In genomic region chr7:127473705-127474104, GRCm38 (mm10) we compare ENCODE assay signal across 9 mouse cellular contexts. TPM values are rescaled to one million over a fixed set of nuclear protein-coding genes. Genes with fewer than 3 reads are reported as not detected.
DNase-seq lines count a peak whose midpoint lies in the region; ATAC-seq and TF ChIP-seq lines count a peak whose summit lies in the region.
"Had no signal": no experiment of that assay in that cellular context is flagged by ENCODE, and none has a peak within 500 bp of the region (broad histone marks: within the 10 kb centered on the region; RNA-seq: fewer than 3 reads in every experiment).

No protein-coding gene starts in this region.

- peak; percentile 29 for DNase-seq in hindbrain, embryonic 11.5 days (ENCODE audit: low spot score)
- DNase-seq in hindbrain, embryonic 10.5 days (ENCODE audit: low spot score), result no peak
- DNase-seq in midbrain, embryonic 10.5 days (ENCODE audit: low spot score), result no peak
- peak; percentile 56 for DNase-seq in R1 (ENCODE audit: low read depth, low spot score)
- DNase-seq in stomach, postnatal 0 days (ENCODE audit: low spot score), result no peak
- DNase-seq in urinary bladder, postnatal 36 days (ENCODE audit: low spot score in 2 of 2), result no peak
- DNase-seq in urinary bladder, postnatal 10 days (ENCODE audit: low spot score), result no peak
- DNase-seq: gastrocnemius, postnatal 25 days had no signal

- H3K9me3 ChIP-seq in hindbrain, embryonic 11.5 days (ENCODE audit: control insufficient read depth, low read length), result no peaks in the 10 kb centered on the region
- H3K9me3 ChIP-seq in hindbrain, embryonic 10.5 days, result no peaks in the 10 kb centered on the region
- H3K9me3 ChIP-seq in midbrain, embryonic 10.5 days (replicated peaks), result no peaks in the 10 kb centered on the region
- no peaks in the 10 kb centered on the region for H3K9me3 ChIP-seq in midbrain, embryonic 15.5 days
- no peaks in the 10 kb centered on the region for H3K9me3 ChIP-seq in stomach, postnatal 0 days (ENCODE audit: control insufficient read depth, low read length)

- no peak for ATAC-seq in hindbrain, embryonic 11.5 days (ENCODE audit: low FRiP score)
- no peak for ATAC-seq in midbrain, embryonic 15.5 days (replicated peaks)
- ATAC-seq in stomach, postnatal 0 days (ENCODE audit: low FRiP score, low TSS enrichment), result no peak

- no peak overlapping the region for H3K4me3 ChIP-seq in hindbrain, embryonic 11.5 days (ENCODE audit: low read depth, low read length)
- H3K4me3 ChIP-seq in hindbrain, embryonic 10.5 days, result no peak overlapping the region
- peak overlapping the region; percentile 16; the same call in 1 of the 2 replicates for H3K4me3 ChIP-seq in midbrain, embryonic 10.5 days
- no peak overlapping the region for H3K4me3 ChIP-seq in midbrain, embryonic 15.5 days
- no peak overlapping the region for H3K4me3 ChIP-seq in stomach, postnatal 0 days (ENCODE audit: low read depth, low read length)

- WGBS in hindbrain, embryonic 11.5 days, result 89% methylated on average over 5 of the region's 5 CpGs
- WGBS in hindbrain, embryonic 10.5 days, result 85% methylated on average over 5 of the region's 5 CpGs
- WGBS in midbrain, embryonic 10.5 days, result 80% methylated on average over 5 of the region's 5 CpGs
- 72% methylated on average over 5 of the region's 5 CpGs for WGBS in midbrain, embryonic 15.5 days
- WGBS in stomach, postnatal 0 days, result 89% methylated on average over 5 of the region's 5 CpGs

- H3K4me1 ChIP-seq in hindbrain, embryonic 11.5 days (replicated peaks; ENCODE audit: control insufficient read depth, insufficient read depth, low read length), result no peaks in the 10 kb centered on the region; the same call in 1 of the 2 replicates
- H3K4me1 ChIP-seq in hindbrain, embryonic 10.5 days (replicated peaks), result peaks cover 47% of the 10 kb centered on the region
- peaks cover 41% of the 10 kb centered on the region for H3K4me1 ChIP-seq in midbrain, embryonic 10.5 days
- H3K4me1 ChIP-seq in midbrain, embryonic 15.5 days, result peaks cover 29% of the 10 kb centered on the region
- no peaks in the 10 kb centered on the region for H3K4me1 ChIP-seq in stomach, postnatal 0 days (replicated peaks; ENCODE audit: control insufficient read depth, insufficient read depth)

- peak; percentile 51 for TF ChIP-seq CTCF in stomach, postnatal 0 days (IDR thresholded peaks at IDR 0.05; ENCODE audit: low read depth)

- no peak overlapping the region for H3K9ac ChIP-seq in hindbrain, embryonic 11.5 days (ENCODE audit: low read depth, low read length)
- no peak overlapping the region for H3K9ac ChIP-seq in midbrain, embryonic 15.5 days
- no peak overlapping the region for H3K9ac ChIP-seq in stomach, postnatal 0 days (ENCODE audit: low read length)

- H3K27ac ChIP-seq in hindbrain, embryonic 11.5 days (ENCODE audit: low read depth, low read length), result no peak overlapping the region
- no peak overlapping the region for H3K27ac ChIP-seq in hindbrain, embryonic 10.5 days
- no peak overlapping the region for H3K27ac ChIP-seq in midbrain, embryonic 10.5 days (replicated peaks)
- H3K27ac ChIP-seq in midbrain, embryonic 15.5 days, result no peak overlapping the region; the same call in 1 of the 2 replicates
- H3K27ac ChIP-seq in stomach, postnatal 0 days (replicated peaks), result no peak overlapping the region

- no peak for TF ChIP-seq EP300 in stomach, postnatal 0 days (optimal IDR thresholded peaks at IDR 0.05)

- no peaks in the 10 kb centered on the region for H3K27me3 ChIP-seq in hindbrain, embryonic 11.5 days (ENCODE audit: control insufficient read depth, insufficient read depth, low read length)
- H3K27me3 ChIP-seq in hindbrain, embryonic 10.5 days (ENCODE audit: insufficient read depth, poor library complexity, severe bottlenecking), result no peaks in the 10 kb centered on the region
- H3K27me3 ChIP-seq in midbrain, embryonic 10.5 days (ENCODE audit: low read depth, poor library complexity, severe bottlenecking), result no peaks in the 10 kb centered on the region
- H3K27me3 ChIP-seq in midbrain, embryonic 15.5 days (replicated peaks), result no peaks in the 10 kb centered on the region
- no peaks in the 10 kb centered on the region for H3K27me3 ChIP-seq in stomach, postnatal 0 days (ENCODE audit: control insufficient read depth, insufficient read depth, low read length)

- H3K36me3 ChIP-seq in hindbrain, embryonic 11.5 days (ENCODE audit: control insufficient read depth, insufficient read depth, low read length), result peaks cover 22% of the 10 kb centered on the region
- H3K36me3 ChIP-seq in hindbrain, embryonic 10.5 days, result peaks cover 55% of the 10 kb centered on the region
- H3K36me3 ChIP-seq in midbrain, embryonic 10.5 days, result peaks cover 51% of the 10 kb centered on the region
- peaks cover 31% of the 10 kb centered on the region for H3K36me3 ChIP-seq in midbrain, embryonic 15.5 days (replicated peaks)
- H3K36me3 ChIP-seq in stomach, postnatal 0 days (ENCODE audit: control insufficient read depth, insufficient read depth, low read length), result peaks cover 19% of the 10 kb centered on the region

- H3K4me2 ChIP-seq in hindbrain, embryonic 11.5 days (replicated peaks; ENCODE audit: low read depth, low read length), result no peak overlapping the region
- H3K4me2 ChIP-seq in midbrain, embryonic 15.5 days, result no peak overlapping the region
- no peak overlapping the region for H3K4me2 ChIP-seq in stomach, postnatal 0 days (replicated peaks; ENCODE audit: low read depth)

RNA-seq across cellular contexts. Expression of gene Fbrs, which starts 5.3 kb away (rescaled TPM):
- 10.5 and 15.1 TPM in 2 replicates for polyA plus RNA-seq in hindbrain, embryonic 11.5 days (2014; fragmentation: Nextera tagmentation; extraction: Ambion mirVana)
- 9.0 and 12.0 TPM in 2 replicates for polyA plus RNA-seq in hindbrain, embryonic 10.5 days (2016; fragmentation: Nextera tagmentation; extraction: Ambion mirVana)
- 8.6 and 9.6 TPM in 2 replicates for polyA plus RNA-seq in midbrain, embryonic 10.5 days (2016; fragmentation: Nextera tagmentation; extraction: Ambion mirVana)
- 13.8 and 15.9 TPM in 2 replicates for polyA plus RNA-seq in midbrain, embryonic 15.5 days (2015; fragmentation: Nextera tagmentation; extraction: Ambion mirVana)
- polyA plus RNA-seq in stomach, postnatal 0 days (2015; fragmentation: Nextera tagmentation; extraction: Ambion mirVana), result 8.7 and 9.3 TPM in 2 replicates

RNA-seq across cellular contexts. Expression of gene Prr14, which starts 14.3 kb away (rescaled TPM):
- 61.4 and 72.1 TPM in 2 replicates for polyA plus RNA-seq in hindbrain, embryonic 11.5 days (2014; fragmentation: Nextera tagmentation; extraction: Ambion mirVana)
- polyA plus RNA-seq in hindbrain, embryonic 10.5 days (2016; fragmentation: Nextera tagmentation; extraction: Ambion mirVana), result 53.1 and 65.9 TPM in 2 replicates
- 56.0 and 59.6 TPM in 2 replicates for polyA plus RNA-seq in midbrain, embryonic 10.5 days (2016; fragmentation: Nextera tagmentation; extraction: Ambion mirVana)
- polyA plus RNA-seq in midbrain, embryonic 15.5 days (2015; fragmentation: Nextera tagmentation; extraction: Ambion mirVana), result 40.5 TPM in 2 replicates
- polyA plus RNA-seq in stomach, postnatal 0 days (2015; fragmentation: Nextera tagmentation; extraction: Ambion mirVana), result 30.4 and 36.5 TPM in 2 replicates

RNA-seq across cellular contexts. Expression of gene Zfp689, which starts 24.7 kb away (rescaled TPM):
- polyA plus RNA-seq in hindbrain, embryonic 11.5 days (2014; fragmentation: Nextera tagmentation; extraction: Ambion mirVana), result 12.8 and 13.5 TPM in 2 replicates
- polyA plus RNA-seq in hindbrain, embryonic 10.5 days (2016; fragmentation: Nextera tagmentation; extraction: Ambion mirVana), result 14.8 and 15.7 TPM in 2 replicates
- polyA plus RNA-seq in midbrain, embryonic 10.5 days (2016; fragmentation: Nextera tagmentation; extraction: Ambion mirVana), result 13.9 and 16.4 TPM in 2 replicates
- polyA plus RNA-seq in midbrain, embryonic 15.5 days (2015; fragmentation: Nextera tagmentation; extraction: Ambion mirVana), result 16.1 and 16.4 TPM in 2 replicates
- polyA plus RNA-seq in stomach, postnatal 0 days (2015; fragmentation: Nextera tagmentation; extraction: Ambion mirVana), result 2.1 and 2.9 TPM in 2 replicates

RNA-seq across cellular contexts. Expression of gene Srcap, which starts 38.1 kb away (rescaled TPM):
- 58.1 and 81.5 TPM in 2 replicates for polyA plus RNA-seq in hindbrain, embryonic 11.5 days (2014; fragmentation: Nextera tagmentation; extraction: Ambion mirVana)
- polyA plus RNA-seq in hindbrain, embryonic 10.5 days (2016; fragmentation: Nextera tagmentation; extraction: Ambion mirVana), result 54.9 and 71.4 TPM in 2 replicates
- 52.6 and 56.1 TPM in 2 replicates for polyA plus RNA-seq in midbrain, embryonic 10.5 days (2016; fragmentation: Nextera tagmentation; extraction: Ambion mirVana)
- 60.4 and 68.0 TPM in 2 replicates for polyA plus RNA-seq in midbrain, embryonic 15.5 days (2015; fragmentation: Nextera tagmentation; extraction: Ambion mirVana)
- 13.0 TPM in 2 replicates for polyA plus RNA-seq in stomach, postnatal 0 days (2015; fragmentation: Nextera tagmentation; extraction: Ambion mirVana)

RNA-seq across cellular contexts. Expression of gene Gm42715, which starts 45.7 kb away (rescaled TPM):
- 20.0 and 26.0 TPM in 2 replicates for polyA plus RNA-seq in hindbrain, embryonic 11.5 days (2014; fragmentation: Nextera tagmentation; extraction: Ambion mirVana)
- polyA plus RNA-seq in hindbrain, embryonic 10.5 days (2016; fragmentation: Nextera tagmentation; extraction: Ambion mirVana), result 16.5 and 18.1 TPM in 2 replicates
- polyA plus RNA-seq in midbrain, embryonic 10.5 days (2016; fragmentation: Nextera tagmentation; extraction: Ambion mirVana), result 14.3 and 18.8 TPM in 2 replicates
- 17.4 and 17.5 TPM in 2 replicates for polyA plus RNA-seq in midbrain, embryonic 15.5 days (2015; fragmentation: Nextera tagmentation; extraction: Ambion mirVana)
- 6.1 and 6.4 TPM in 2 replicates for polyA plus RNA-seq in stomach, postnatal 0 days (2015; fragmentation: Nextera tagmentation; extraction: Ambion mirVana)

Comparison
In these comparisons a context has a peak if more than half of its experiments do, and no peak if none do; other contexts are left out.
1. DNase-seq: peak in hindbrain, embryonic 11.5 days (single experiment) and R1 (single experiment); none in hindbrain, embryonic 10.5 days (single experiment), midbrain, embryonic 10.5 days (single experiment), stomach, postnatal 0 days (single experiment), urinary bladder, postnatal 36 days (0 of 2) and urinary bladder, postnatal 10 days (single experiment).